Mouse (Mus musculus) stomach, postnatal 0 days (tissue): ENCODE measurements around the gene Vps25. TPM values are rescaled to one million over a fixed set of nuclear protein-coding genes. Genes with fewer than 3 reads are reported as not detected.

ENCODE experiments used
- ATAC-seq: fragments of 200-750 bp; cut with Nextera tagmentation; 2 replicates; pipeline ENCODE4 v1.8.0; 2017; ENCODE audit not compliant: low FRiP score, low TSS enrichment
- DNase-seq: peaks from one replicate; pipeline ENCODE4 v3.0.0-alpha.2; 2016; ENCODE audit warnings: low spot score
- H3K27ac ChIP-seq: fragments of 300-500 bp; sonication (generic); replicated peaks from 2 replicates; pipeline ENCODE4 v1.5.1; 2014; ENCODE audit warnings: mild to moderate bottlenecking, control low read depth
- H3K27me3 ChIP-seq: fragments of 300-500 bp; sonication (generic); 2 replicates; pipeline ENCODE4 v1.6.1; 2014; ENCODE audit warnings: low read length; ENCODE audit not compliant: control insufficient read depth, insufficient read depth
- H3K36me3 ChIP-seq: fragments of 300-500 bp; sonication (generic); 2 replicates; pipeline ENCODE4 v1.6.1; 2014; ENCODE audit warnings: low read length, mixed read lengths; ENCODE audit not compliant: control insufficient read depth, insufficient read depth
- H3K4me1 ChIP-seq: fragments of 300-500 bp; sonication (generic); replicated peaks from 2 replicates; pipeline ENCODE4 v1.6.1; 2014; ENCODE audit warnings: antibody characterized with exemption; ENCODE audit not compliant: control insufficient read depth, insufficient read depth
- H3K4me2 ChIP-seq: fragments of 300-500 bp; sonication (generic); replicated peaks from 2 replicates; pipeline ENCODE4 v1.6.1; 2014; ENCODE audit warnings: low read depth, mild to moderate bottlenecking, control low read depth, moderate library complexity
- H3K4me3 ChIP-seq: fragments of 300-500 bp; sonication (generic); 2 replicates; pipeline ENCODE4 v1.5.1; 2014; ENCODE audit warnings: low read depth, low read length, control low read depth
- H3K9ac ChIP-seq: fragments of 300-500 bp; sonication (generic); 2 replicates; pipeline ENCODE4 v1.6.1; 2014; ENCODE audit warnings: mild to moderate bottlenecking, low read length, control low read depth, mixed read lengths
- H3K9me3 ChIP-seq: fragments of 300-500 bp; sonication (generic); 2 replicates; pipeline ENCODE4 v1.6.1; 2016; ENCODE audit warnings: low read length; ENCODE audit not compliant: control insufficient read depth
- CTCF ChIP-seq: IDR thresholded peaks from 2 replicates; pipeline ENCODE4 v1.5.1; 2016; ENCODE audit warnings: antibody characterized with exemption, low read depth, mild to moderate bottlenecking, moderate library complexity
- EP300 ChIP-seq: optimal IDR thresholded peaks from 2 replicates; pipeline ENCODE3; 2016; ENCODE audit warnings: antibody characterized with exemption
- WGBS: fragments of 180-500 bp; shearing (Covaris S2); extraction: QIAGEN DNeasy Blood & Tissue Kit; methylation state at CpG from one replicate; pipeline ENCODE4 v1.1.7; 2014; 5-methylcytosine and 5-hydroxymethylcytosine counted together
- polyA plus RNA-seq: library from polyadenylated mRNA; unstranded; fragments of >200 nt; fragmentation: Nextera tagmentation; extraction: Ambion mirVana; gene quantifications from 2 replicates; pipeline ENCODE4 v1.2.1, GENCODE M21; 2015

The Vps25 gene
- polyA plus RNA-seq, 1 experiment from 2014 or later, result 141 TPM

- Histone ChIP-seq H3K4me1 (peaks cover 7% of the 10 kb centered on the region; the same call in 1 of the 2 replicates), H3K27ac (no peak overlapping the region), H3K36me3 (peaks cover 4% of the 10 kb centered on the region; the same call in 1 of the 2 replicates), H3K27me3 (no peaks in the 10 kb centered on the region), H3K4me2 (peak overlapping the region; percentile 97), H3K9me3 (no peaks in the 10 kb centered on the region), H3K9ac (peak overlapping the region; percentile 89; the same call in 1 of the 2 replicates), H3K4me3 (peak overlapping the region; percentile 89)
- TF ChIP-seq EP300, result no peak
- TF ChIP-seq CTCF, result peak; percentile 56
- 59% methylated on average over 7 of the region's 7 CpGs for WGBS
- no peak for ATAC-seq
- DNase-seq, result no peak
Measured at GRCm38 (mm10) chr11:101300881-101301280, 47.4 kb downstream of the Vps25 start.

GRCm38 (mm10) chr11:101301299-101302003 is 47.9 kb downstream of the Vps25 start:
- peak; percentile 11; the same call in 1 of the 2 replicates for ATAC-seq
- no peaks in the 10 kb centered on the region for H3K27me3 ChIP-seq
- TF ChIP-seq EP300 (no peak), CTCF (no peak)

GRCm38 (mm10) chr11:101302004-101302798 is 48.7 kb downstream of the Vps25 start, which contains the start of gene Becn1:
Gene Becn1 (minus strand): TSS chr11:101302286.
- 6% methylated on average over 39 of the region's 39 CpGs for WGBS
- Histone ChIP-seq H3K4me1 (peaks cover 7% of the 10 kb centered on the region; the same call in 1 of the 2 replicates), H3K27ac (peak within 1 kb of the TSS; percentile 74), H3K9me3 (no peaks in the 10 kb centered on the region), H3K36me3 (peaks cover 4% of the 10 kb centered on the region; the same call in 1 of the 2 replicates), H3K4me2 (peak within 1 kb of the TSS; percentile 97), H3K27me3 (no peaks in the 10 kb centered on the region), H3K9ac (peak within 1 kb of the TSS; percentile 89), H3K4me3 (peak within 1 kb of the TSS; percentile 89)
- DNase-seq (peak; percentile 97), ATAC-seq (peak; percentile 93)
- TF ChIP-seq EP300 (no peak), CTCF (peak; percentile 99)

More at GRCm38 (mm10) chr11:101301299-101302003, 47.9 kb downstream of the Vps25 start:
- Histone ChIP-seq H3K4me3 (peak overlapping the region; percentile 89), H3K9me3 (no peaks in the 10 kb centered on the region), H3K27ac (peak overlapping the region; percentile 74), H3K4me1 (peaks cover 7% of the 10 kb centered on the region; the same call in 1 of the 2 replicates), H3K36me3 (peaks cover 4% of the 10 kb centered on the region; the same call in 1 of the 2 replicates), H3K4me2 (peak overlapping the region; percentile 97), H3K9ac (peak overlapping the region; percentile 89)
- 11% methylated on average over 26 of the region's 26 CpGs for WGBS
- no peak for DNase-seq

GRCm38 (mm10) chr11:101307744-101308143 is 54.2 kb downstream of the Vps25 start:
- Histone ChIP-seq H3K4me2 (no peak overlapping the region), H3K27ac (no peak overlapping the region), H3K4me3 (no peak overlapping the region), H3K27me3 (no peaks in the 10 kb centered on the region), H3K9me3 (no peaks in the 10 kb centered on the region), H3K9ac (no peak overlapping the region), H3K36me3 (no peaks in the 10 kb centered on the region), H3K4me1 (no peaks in the 10 kb centered on the region)
- WGBS, result 22% methylated on average over 5 of the region's 5 CpGs
- DNase-seq (no peak), ATAC-seq (peak; percentile 47; the same call in 1 of the 2 replicates)
- TF ChIP-seq CTCF (no peak), EP300 (no peak)

Other genes starting within 250 kb of the Vps25 start
- 44.8 and 45.5 TPM in 2 replicates for gene Atp6v0a1, start 244.3 kb upstream of the Vps25 start, polyA plus RNA-seq
- 16.0 and 17.1 TPM in 2 replicates for gene Naglu, start 183.7 kb upstream of the Vps25 start, polyA plus RNA-seq
- 0.08 TPM in 1 of 2 replicates, not detected in the other for gene Hsd17b1, start 175.3 kb upstream of the Vps25 start, polyA plus RNA-seq
- gene Coasy, start 171.1 kb upstream of the Vps25 start, polyA plus RNA-seq, result 26.4 and 26.8 TPM in 2 replicates
- 42.3 and 42.4 TPM in 2 replicates for gene Mlx, start 166.4 kb upstream of the Vps25 start, polyA plus RNA-seq
- gene Psmc3ip, start 158.3 kb upstream of the Vps25 start, polyA plus RNA-seq, result 10.6 and 11.8 TPM in 2 replicates
- 16.1 and 17.9 TPM in 2 replicates for gene Retreg3, start 133.8 kb upstream of the Vps25 start, polyA plus RNA-seq
- gene Tubg1, start 133.8 kb upstream of the Vps25 start, polyA plus RNA-seq, result 29.7 and 29.8 TPM in 2 replicates
- 3.0 and 3.1 TPM in 2 replicates for gene Tubg2, start 97.8 kb upstream of the Vps25 start, polyA plus RNA-seq
- 0.52 and 0.94 TPM in 2 replicates for gene Cntnap1, start 83.2 kb upstream of the Vps25 start, polyA plus RNA-seq
- 23.8 and 25.6 TPM in 2 replicates for gene Plekhh3, start 82.4 kb upstream of the Vps25 start, polyA plus RNA-seq
- 0.16 and 0.24 TPM in 2 replicates for gene Ccr10, start 78.3 kb upstream of the Vps25 start, polyA plus RNA-seq
- 8.1 and 9.4 TPM in 2 replicates for gene Ezh1, start 27.2 kb upstream of the Vps25 start, polyA plus RNA-seq
- gene Ramp2, start 7.7 kb upstream of the Vps25 start, polyA plus RNA-seq, result 62.3 and 64.9 TPM in 2 replicates
- gene Wnk4, start 6.9 kb downstream of the Vps25 start, polyA plus RNA-seq, result 15.9 and 18.4 TPM in 2 replicates
- 0.30 and 0.33 TPM in 2 replicates for gene Cntd1, start 25.3 kb downstream of the Vps25 start, polyA plus RNA-seq
- gene Coa3, start 25.4 kb downstream of the Vps25 start, polyA plus RNA-seq, result 175 and 180 TPM in 2 replicates
- gene Becn1, start 48.6 kb downstream of the Vps25 start, polyA plus RNA-seq, result 102 and 110 TPM in 2 replicates
- 64.2 and 66.9 TPM in 2 replicates for gene Psme3, start 62.5 kb downstream of the Vps25 start, polyA plus RNA-seq
- gene Aoc2, start 71.4 kb downstream of the Vps25 start, polyA plus RNA-seq, result 0.39 and 0.41 TPM in 2 replicates
- 5.1 TPM in 2 replicates for gene Aoc3, start 76.9 kb downstream of the Vps25 start, polyA plus RNA-seq
- 0.27 and 0.35 TPM in 2 replicates for gene G6pc, start 113.9 kb downstream of the Vps25 start, polyA plus RNA-seq
- gene Aarsd1, start 163.9 kb downstream of the Vps25 start, polyA plus RNA-seq, result 29.8 and 30.0 TPM in 2 replicates
- 3.1 TPM in 2 replicates for gene Gm27029, start 171.1 kb downstream of the Vps25 start, polyA plus RNA-seq
- gene Rundc1, start 171.4 kb downstream of the Vps25 start, polyA plus RNA-seq, result 11.3 and 11.5 TPM in 2 replicates
- 11.1 and 13.4 TPM in 2 replicates for gene Ptges3l, start 171.6 kb downstream of the Vps25 start, polyA plus RNA-seq
- 317 and 371 TPM in 2 replicates for gene Rpl27, start 188.6 kb downstream of the Vps25 start, polyA plus RNA-seq
- gene Ifi35, start 194.7 kb downstream of the Vps25 start, polyA plus RNA-seq, result 37.4 and 37.5 TPM in 2 replicates
- gene Rnd2, start 211.3 kb downstream of the Vps25 start, polyA plus RNA-seq, result 15.3 and 16.1 TPM in 2 replicates
- gene Vat1, start 212.5 kb downstream of the Vps25 start, polyA plus RNA-seq, result 63.4 and 71.1 TPM in 2 replicates